Mouse (Mus musculus) CD4-positive, CD25-positive, alpha-beta regulatory T cell, adult 4 months (primary cell): ENCODE results near the gene Hecw2. TPM values are rescaled to one million over a fixed set of nuclear protein-coding genes. Genes with fewer than 3 reads are reported as not detected.

Source experiments
- ATAC-seq: one replicate; pipeline ENCODE4 v1.8.0; 2017
- polyA plus RNA-seq, 2 experiments: library from polyadenylated mRNA; unstranded; fragments of 100-300 nt; shearing (Covaris generic); gene quantifications; one replicate each; pipeline ENCODE4 v1.2.1; 2017

Hecw2 gene
- not detected for polyA plus RNA-seq

DNA sequence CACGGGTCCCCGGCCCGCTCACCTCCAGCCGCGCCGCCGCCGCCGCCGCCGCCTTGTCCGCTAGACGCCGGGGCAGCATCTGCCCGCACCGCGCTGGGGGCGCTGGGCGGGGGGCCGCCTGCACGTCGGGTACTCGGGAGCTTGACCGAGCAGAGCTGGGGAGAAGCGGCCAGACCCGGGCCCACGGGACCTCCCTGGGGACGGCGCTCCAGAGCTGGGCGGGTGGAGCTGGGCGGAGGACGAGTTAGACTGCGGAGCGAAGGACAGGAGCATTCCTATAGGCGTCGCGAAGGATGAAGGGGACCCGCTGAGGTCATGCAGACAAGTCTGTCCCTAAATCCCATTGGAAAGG, at the start of gene Hecw2:
Gene Hecw2 (minus strand): TSS at position 215 of the 352 bp plus-strand sequence.
- no peak for ATAC-seq

DNA sequence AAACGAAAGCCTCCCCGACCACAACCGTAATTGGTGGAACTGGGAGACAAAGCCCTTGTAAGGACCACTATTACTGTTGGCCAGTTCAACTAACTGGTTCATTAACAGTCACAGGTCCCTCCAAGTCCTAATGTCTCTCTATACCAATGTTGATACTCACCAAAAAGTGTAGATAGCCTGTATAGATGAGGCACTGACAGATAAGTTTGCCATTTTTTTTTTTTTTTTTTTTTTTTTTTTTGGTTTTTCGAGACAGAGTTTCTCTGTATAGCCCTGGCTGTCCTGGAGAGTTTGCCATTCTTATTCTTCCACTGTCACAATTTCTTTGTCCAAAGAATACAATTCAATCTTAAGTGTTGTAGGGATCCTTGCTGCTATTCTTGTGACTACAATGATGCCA, 47.8 kb upstream of the Hecw2 start:
- no peak for ATAC-seq

DNA sequence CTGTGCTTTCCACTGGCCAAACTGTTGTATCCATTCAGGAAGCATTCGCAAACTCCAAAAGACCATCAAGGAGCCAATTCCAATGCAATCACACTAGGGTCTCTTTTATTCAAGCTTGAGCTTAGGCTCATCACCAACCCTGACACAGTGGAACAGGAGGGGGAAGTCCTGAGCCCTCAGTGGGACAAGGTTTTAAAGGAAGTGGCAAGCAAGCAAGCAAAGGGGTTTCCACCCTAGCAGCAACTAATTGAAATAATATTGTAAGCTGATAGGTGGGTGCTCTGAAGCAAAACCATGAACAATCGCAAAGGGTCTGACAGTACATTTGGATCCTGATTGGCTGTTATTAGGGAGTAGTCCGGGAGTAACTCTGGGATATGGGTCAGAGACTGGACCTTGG, 25.3 kb upstream of the Hecw2 start:
- ATAC-seq: no peak

DNA sequence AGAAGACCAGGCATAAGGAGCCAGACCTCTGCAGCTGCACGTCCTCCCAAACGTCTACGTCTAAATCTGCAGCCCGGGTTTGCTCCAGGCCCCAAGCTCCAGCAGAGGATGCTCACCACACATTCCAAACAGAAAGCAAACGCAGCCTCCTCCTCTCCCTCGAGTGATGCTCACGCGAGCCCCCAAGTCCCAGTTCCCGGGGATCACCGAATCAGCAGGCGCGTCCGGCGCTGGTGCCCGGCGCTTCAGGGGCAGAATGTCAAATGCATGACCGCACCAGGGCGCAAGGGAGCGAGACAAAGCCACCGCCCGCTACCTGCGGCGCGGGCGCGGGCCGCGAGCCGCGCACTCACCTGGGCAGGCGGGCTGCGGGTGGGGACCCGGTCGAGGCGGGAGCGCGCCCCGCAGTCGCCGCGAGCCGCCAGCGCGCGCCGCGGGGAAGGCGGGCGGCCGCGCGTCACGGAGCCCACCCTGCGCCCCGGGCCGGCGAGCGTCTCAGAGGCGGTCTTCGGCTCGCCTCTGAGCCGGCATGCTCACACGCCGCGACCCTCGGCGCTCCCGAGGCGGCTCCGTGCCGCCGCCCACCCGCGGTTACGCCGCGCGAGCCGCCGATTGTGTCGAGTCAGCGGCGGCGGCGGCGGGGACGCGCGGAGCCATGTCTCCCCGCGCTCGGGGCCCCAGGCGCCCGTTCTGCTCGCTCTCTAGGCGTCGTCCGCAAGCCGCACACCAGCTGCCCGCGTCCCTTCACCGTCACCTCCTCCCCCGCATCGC, 600 bp downstream of the Hecw2 start:
- no peak for ATAC-seq

DNA sequence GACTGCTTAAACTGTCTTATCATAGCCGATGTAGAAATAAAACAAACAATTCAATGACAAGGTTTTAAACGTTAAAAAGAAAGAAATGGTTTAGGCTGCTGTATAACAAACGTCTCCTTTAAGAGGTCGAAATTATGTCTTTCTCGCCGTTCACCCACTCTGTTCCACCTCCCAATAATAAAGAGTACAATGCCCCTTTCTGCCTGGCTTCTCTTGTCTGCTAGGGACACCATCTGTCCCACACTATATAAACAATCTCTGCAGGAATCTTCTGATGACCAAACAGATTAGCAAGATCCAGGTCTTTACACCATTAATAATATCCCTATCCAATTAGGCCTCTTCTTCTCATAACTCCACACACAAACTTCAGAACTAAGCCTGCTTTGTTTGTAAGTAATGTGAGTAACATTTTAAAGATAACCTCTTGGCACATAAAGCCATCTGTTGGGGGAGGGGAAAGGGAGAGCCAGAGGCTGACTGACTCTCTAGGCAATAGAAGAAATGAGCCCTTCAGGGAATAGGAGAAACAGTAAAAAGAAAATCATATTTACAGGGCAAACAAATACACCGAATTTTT, 1.7 kb downstream of the Hecw2 start:
- no peak for ATAC-seq

DNA sequence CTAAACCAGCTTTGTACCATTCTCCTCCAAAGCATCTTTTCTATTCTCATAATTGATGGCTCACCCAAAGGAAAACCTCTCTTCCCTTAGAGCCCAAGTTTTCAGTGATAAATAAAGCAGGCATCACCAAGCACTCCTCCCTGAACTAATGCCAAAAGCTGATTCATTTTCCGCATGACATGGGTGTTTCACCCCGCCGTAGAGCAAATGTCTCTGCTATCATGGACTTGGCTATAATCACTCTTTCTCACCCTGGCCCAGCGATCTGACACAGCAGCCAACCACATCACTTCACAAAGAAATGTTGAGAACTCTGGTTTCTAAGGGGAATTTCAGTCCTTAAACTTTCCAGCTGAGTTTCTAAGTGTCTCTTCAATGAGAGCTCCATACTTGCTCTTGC, 7.4 kb downstream of the Hecw2 start:
- no peak for ATAC-seq

DNA sequence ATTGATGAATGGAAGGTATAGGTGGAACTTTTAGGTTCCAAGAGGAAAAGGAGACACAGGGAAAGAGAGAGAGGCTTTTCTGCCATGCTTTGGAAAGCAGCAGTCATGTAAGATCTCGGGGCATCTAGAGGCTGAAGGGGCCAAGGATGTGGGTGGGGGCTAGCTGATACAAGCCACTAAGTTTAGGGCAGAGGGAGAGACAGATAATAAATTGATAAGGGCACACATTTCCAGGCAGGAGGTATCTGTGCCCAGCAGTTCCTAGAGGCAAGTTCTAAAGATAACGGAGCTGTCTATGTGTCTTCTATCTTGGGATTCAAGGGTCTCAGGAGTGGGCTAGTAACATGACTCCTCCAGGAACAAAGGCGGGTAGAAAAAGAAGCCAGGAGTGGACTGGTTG, 8.6 kb downstream of the Hecw2 start:
- ATAC-seq: no peak

DNA sequence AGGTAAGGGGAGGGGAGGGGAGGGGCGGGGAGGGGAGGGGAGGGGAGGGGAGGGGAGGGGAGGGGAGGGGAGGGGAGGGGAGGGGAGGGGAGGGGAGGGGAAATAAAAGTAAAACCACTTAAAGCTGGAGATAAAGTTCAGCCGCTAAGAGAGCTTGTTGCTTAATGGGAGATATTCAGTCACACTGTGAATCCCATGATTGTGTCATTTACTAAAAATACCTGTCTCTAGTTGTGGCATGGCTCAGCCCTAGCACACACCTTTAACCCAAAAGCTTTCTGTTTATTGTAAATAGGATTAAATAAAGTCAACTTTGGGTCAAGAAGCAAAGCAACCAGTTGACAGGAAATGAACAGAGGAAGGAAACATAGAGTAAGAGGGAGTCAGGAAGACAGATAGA, 14.3 kb downstream of the Hecw2 start:
- ATAC-seq: no peak

DNA sequence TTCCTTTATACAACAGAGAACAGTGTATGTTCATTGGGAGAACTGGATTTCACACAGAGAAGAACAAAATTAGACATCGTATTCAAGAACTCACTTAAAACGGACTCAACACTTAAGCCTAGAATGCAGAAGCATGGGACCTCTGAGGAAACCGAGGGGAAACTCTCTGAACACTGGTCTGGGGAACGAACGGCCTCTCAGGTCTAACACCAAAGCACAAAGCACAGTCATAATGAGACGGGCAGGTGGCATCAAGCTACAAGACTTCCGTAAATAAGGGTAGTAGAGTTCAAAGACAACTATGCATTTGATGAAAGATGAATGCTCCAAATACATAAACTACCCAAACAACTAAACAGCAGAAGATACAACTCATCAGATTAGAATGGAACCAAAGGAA, 15.8 kb downstream of the Hecw2 start:
- ATAC-seq: no peak

DNA sequence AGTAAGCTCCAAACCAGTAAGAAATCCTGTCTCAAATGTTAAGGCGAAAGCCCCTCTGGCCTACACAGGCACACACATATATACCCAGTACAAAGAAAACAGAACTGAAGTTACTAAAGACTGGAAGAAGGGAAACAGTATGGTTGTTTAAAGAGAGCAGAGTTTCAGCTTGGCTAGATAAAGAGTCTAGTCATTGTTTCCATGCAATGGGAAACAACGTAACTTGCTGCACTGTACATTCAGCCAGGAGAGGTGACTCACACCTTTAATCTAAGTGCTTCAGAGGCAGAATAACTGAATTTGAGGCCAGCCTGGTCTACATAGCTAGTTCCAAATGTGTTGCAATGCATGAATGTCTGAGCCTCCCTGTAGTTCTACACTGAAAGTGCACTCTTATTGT, 18.4 kb downstream of the Hecw2 start:
- ATAC-seq: peak; percentile 41

DNA sequence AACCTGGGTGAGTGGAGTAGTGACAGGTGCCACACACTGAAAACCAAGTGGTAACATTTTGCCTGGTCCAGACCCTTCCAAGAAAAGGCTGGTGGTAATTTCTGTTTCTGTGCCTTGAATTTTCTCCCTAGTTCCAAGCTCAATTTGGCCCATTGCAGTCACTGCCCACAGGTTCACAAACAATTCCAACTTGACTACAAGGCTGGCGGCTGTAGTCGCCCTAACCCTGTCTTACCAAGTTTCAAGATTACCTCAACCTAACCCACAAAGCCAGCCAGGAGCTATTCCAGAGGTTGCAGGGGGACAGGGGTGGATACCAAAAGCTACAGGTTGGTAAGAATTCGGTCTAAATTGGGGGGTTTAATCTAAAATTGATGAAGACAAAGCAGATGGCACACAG, 27.0 kb downstream of the Hecw2 start:
- no peak for ATAC-seq

DNA sequence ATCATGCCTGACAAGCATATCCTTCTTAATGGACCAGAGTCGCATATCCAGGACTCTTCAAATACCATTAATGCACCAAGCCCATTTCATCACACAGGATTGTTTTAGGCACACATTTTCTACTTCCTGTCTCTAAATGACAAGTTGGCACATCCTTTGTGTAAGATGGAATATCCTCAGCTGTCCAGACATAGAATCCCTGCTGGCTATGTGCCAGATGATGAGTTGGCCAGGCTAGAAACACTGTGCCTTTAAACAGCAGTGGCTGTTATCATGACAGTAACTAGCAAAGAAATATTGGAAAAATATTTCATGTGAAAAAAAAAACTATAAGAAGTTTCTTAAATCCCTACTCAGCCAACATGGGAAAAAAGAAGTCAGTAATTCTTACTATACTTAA, 35.4 kb downstream of the Hecw2 start:
- ATAC-seq: no peak

DNA sequence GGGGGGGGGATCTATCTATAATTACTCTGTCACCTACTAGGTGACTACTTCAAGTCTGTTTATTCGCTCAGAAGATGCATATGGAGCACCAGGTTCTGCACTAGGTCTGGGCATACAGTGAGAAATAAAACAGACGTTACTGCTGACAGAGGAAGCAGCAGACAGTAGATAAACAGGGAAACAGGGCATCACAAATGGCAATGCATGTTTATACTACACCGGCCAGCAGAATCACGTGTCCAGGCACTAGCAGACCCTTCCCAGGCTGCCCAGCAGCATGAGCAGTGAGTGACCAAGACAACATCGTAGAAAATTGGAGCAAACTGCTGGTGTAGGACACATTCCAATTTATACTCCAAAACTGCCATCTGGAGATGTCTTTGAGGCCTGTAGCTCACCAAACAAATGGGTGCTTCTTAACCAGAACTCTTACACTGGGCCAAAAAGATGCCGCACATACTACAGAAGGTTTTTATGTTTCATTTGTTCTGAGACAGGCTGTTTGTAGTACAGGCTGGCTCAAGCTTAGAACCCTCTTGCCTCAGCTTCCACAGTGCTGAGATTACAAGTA, 41.7 kb downstream of the Hecw2 start:
- no peak for ATAC-seq

DNA sequence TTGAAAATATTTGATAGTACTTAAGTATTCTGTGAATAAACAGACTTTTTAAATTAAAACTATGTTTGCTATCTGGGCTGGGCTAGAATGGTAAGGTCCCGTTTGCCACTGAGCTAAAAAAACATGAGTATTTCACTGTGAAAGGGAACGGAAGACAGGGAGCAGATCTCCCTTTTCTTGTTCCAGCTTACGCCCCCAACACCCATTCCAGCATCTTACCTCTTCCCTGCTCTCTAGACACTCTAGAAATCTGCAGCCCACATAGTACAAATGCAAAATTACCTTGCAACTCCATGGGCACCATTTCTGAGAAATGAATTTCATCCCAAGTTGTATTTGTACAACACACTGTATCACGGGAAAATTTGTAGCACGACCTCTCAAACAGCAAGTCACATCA, 49.9 kb downstream of the Hecw2 start:
- no peak for ATAC-seq

DNA sequence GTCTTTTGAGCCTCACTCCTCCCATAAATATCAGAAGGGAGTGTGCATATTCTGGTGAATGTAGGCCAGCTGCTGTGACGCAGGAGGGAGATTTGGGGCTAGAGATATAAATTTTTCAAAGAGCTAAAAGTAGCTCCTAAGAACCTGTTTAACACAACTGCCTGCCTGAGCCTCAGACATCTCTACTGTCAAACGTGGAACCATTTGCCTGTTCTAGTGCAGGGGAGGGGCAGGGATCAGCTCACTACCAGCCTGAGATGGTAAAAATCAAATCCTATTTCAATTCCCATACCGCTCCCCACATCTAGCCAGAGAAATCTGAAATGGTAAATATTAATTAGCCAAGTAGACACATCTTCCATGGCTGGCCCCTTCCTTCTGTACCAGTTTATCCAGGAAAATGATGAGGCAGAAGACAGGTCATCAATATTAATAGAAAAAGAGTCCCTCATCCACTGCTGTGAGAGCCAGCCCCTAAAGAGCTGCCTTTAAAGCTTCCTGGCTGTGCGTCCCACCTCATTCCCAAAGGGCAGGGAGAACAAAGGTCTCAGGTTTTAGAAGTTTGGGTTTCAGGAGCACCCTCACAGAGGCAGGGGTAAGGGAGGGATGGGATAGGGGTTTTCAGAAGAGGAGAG, 61.0 kb downstream of the Hecw2 start:
- ATAC-seq: no peak

DNA sequence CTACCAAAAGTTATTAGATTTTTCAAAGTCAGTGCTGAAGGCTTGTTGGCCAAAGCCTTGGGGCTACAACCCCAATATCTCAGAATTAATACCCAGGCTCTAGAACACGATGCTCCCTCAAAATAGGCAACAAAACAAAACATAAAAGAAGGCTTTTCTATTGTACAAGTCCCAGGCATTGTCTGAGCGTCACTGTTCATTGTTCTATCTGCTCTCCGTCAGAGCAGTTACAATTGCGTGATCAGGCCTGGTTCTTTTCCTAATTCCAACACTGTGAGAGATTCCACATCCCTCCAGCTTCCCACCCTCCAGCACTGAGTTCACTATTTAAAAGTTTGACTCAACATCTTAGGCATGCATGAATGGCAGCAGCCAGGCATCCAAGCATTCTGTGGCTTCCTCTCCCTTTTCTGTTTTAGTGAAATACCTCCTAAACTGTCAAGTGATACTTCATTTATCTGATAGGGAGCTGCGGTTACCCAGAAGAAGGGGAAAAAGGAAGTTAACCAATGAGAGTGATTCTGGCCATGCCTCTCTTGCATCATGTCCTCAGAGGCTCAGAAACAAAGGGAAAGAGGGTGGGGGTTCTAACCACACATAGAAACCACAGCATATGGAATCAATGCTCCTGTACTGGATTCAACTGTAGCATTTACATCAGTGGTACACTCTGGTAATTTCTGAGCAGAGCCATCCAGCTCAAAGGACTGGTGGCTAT, 66.1 kb downstream of the Hecw2 start:
- no peak for ATAC-seq

DNA sequence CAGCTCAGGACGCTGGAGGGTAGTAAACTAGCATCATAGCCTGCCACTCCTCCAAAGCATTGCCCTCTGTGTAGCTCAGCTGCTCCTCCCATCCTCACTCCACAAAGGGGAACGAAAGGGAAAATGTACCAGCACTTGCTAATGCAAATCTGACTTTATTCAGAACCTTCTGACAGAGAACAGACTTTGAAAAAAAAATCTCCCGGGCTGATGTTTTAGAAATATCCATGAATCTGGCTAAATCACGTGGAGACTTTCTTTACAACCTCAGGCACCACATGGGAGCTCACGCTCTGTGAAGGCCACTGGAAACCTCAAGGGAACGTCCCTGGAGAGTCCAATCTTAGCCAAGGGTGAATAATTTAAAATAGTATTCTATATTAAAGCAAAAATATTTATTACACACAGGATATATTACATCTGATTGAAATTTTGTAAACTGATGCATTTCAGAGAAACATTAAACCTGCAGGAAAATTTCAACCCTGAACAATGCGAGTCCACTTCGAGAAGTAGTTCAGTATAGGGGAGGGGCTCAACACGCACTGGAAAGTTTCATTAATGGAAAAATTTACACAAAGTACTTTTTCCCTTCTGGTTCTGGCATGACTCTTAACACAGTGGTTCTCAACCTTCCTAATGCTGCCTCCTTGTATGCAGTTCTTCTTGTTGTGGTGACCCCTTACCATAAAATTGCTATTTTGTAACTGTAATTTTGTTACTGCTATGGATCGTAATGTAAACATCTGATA, 67.8 kb downstream of the Hecw2 start:
- ATAC-seq: no peak

DNA sequence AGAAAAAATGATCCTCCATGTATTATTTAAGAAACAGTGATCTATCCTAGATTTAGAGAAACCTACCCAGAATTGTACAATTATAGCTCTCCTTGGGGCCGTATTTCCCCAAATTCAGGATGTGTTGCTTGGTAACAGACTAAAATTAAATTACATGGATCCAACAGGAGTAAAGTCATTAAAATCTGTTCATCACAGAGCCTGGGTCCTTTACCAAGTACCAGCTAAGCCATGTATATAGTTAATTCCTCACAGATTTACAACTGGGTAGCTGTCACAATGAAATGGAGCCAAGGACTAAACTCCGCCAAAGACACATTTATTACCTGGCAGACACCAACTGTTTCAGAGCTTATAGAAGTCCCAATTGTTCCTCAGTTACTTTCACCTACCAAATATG, 72.4 kb downstream of the Hecw2 start:
- no peak for ATAC-seq

DNA sequence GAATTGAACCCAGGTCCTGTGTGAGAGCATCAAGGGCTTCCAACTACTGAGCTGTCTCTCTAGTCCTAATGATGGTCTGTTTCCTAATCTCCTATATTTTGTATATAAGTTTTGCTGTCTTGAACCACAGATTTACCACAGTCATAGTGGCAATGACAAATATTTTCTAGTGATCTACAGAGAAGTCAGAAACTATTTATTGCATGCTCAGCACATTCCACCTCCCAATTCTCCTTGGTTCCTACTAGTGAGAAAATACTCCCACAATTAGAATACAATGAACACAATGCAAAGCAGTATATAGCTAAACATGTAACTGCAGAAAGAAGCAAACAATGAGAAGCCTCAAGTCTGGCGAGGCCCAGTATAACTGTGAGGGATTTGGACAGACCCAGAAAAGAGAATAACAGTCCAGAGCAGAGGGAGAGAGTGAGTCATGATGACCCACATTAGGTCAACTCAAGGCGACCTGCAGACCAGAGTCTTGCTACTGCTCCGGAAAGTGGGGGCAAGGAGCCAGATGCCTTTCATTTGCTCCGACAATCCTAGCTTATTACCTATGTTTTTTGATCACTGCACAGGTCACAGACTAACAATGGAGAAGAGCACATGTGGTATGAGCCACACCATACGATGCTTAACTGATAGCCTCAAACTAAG, 73.8 kb downstream of the Hecw2 start:
- no peak for ATAC-seq

DNA sequence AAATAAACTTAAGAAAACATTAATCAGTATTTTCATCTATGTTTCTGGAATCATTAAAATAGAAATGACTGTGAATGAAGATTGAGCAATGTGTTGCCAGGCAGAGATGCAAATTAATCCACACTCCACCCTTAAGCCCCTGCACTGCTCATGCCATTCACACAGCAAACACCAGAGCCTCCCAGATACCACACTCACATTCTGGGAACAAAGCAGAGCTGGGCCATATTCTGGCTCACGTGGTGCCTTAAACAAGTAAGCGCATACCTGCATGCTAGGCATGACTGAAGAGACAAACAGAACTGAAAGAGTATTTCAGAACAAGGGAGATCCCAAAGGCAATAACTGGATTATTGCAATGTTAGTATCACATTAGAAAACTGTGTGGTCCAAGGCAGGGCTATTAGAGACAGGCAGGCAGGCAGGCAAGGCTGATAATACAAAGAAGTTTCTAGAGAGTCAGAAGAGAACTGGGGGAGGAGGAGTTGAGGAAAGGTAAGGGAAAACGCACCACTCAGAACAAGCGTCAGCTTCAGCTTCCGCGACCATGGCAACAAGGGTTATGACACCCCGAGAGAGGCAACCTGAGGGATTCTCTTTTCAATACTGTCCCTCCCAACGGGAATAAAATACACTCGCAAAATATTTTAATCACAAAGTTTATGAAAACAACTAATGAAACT, 75.2 kb downstream of the Hecw2 start:
- no peak for ATAC-seq

DNA sequence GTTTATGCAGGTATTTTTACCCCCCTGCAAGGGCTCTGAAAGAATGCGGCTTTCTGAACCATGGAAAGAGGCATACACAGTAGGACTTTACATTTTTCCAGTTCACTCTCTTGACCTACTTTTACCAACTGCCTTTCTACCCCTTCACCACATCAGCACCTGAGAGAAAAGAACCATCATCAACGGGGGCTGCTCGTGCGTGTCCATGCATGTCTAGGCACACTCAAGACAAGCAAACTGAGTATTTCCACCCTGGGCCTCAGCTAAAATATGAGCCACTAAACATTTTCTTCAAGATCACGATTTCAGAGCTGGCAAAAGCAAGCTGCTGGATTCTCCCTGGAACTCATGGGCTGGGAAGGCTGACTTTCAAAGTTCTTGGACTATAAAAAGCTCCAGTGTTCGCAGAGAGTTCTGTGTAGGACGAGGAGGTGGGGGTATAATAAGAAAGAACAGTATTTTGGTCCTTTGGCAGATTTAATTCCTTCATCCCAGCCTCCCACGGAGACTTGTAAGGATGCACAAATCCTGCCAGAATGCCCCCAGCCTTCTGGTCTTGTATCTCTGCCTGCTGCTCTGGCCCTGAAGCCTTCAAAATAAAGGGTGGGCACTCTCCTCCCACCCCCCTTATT, 76.5 kb downstream of the Hecw2 start:
- no peak for ATAC-seq
